Mouse (Mus musculus) lung, postnatal 0 days (tissue): ENCODE data around the gene Polr1e. TPM values are rescaled to one million over a fixed set of nuclear protein-coding genes. Genes with fewer than 3 reads are reported as not detected.
"Not testable (repeated sequence)": the region's sequence is repeated elsewhere in the genome, so short reads cannot be mapped to it uniquely, and the experiment has no call there.

Source experiments
- ATAC-seq: fragments of 200-750 bp; cut with Nextera tagmentation; 2 replicates; pipeline ENCODE4 v1.8.0; 2017; ENCODE audit warnings: moderate library complexity
- DNase-seq: peaks from one replicate; pipeline ENCODE4 v3.0.0-alpha.2; 2016; ENCODE audit warnings: low spot score
- H3K27ac ChIP-seq: fragments of 300-500 bp; sonication (generic); 2 replicates; pipeline ENCODE4 v1.5.1; 2014; ENCODE audit warnings: antibody characterized with exemption, mild to moderate bottlenecking, low read length, mixed read lengths
- H3K27me3 ChIP-seq: fragments of 300-500 bp; sonication (generic); replicated peaks from 2 replicates; pipeline ENCODE4 v1.6.1; 2014; ENCODE audit warnings: low read length, mixed read lengths; ENCODE audit not compliant: insufficient read depth
- H3K36me3 ChIP-seq: fragments of 300-500 bp; sonication (generic); 2 replicates; pipeline ENCODE4 v1.6.1; 2014; ENCODE audit warnings: low read length, mixed read lengths; ENCODE audit not compliant: insufficient read depth
- H3K4me1 ChIP-seq: fragments of 300-500 bp; sonication (generic); 2 replicates; pipeline ENCODE4 v1.6.1; 2014; ENCODE audit warnings: antibody characterized with exemption, low read depth, low read length, mixed read lengths; ENCODE audit not compliant: insufficient read depth
- H3K4me2 ChIP-seq: fragments of 300-500 bp; sonication (generic); replicated peaks from 2 replicates; pipeline ENCODE4 v1.6.1; 2014; ENCODE audit warnings: low read depth, mild to moderate bottlenecking, low read length, moderate library complexity, mixed read lengths
- H3K4me3 ChIP-seq: fragments of 300-500 bp; sonication (generic); 2 replicates; pipeline ENCODE4 v1.5.1; 2014; ENCODE audit warnings: low read depth, low read length
- H3K9ac ChIP-seq: fragments of 300-500 bp; sonication (generic); replicated peaks from 2 replicates; pipeline ENCODE4 v1.6.1; 2014; ENCODE audit warnings: low read depth, mild to moderate bottlenecking
- H3K9me3 ChIP-seq: fragments of 300-500 bp; sonication (generic); 2 replicates; pipeline ENCODE4 v1.6.1; 2016; ENCODE audit warnings: low read length, mixed read lengths
- CTCF ChIP-seq: IDR thresholded peaks from 2 replicates; pipeline ENCODE4 v1.5.1; 2016; ENCODE audit warnings: antibody characterized with exemption, mild to moderate bottlenecking
- EP300 ChIP-seq: IDR thresholded peaks from 2 replicates; pipeline ENCODE4 v1.6.1; 2016; ENCODE audit warnings: antibody characterized with exemption, mild to moderate bottlenecking, control low read depth
- WGBS: fragments of 180-500 bp; shearing (Covaris S2); extraction: QIAGEN DNeasy Blood & Tissue Kit; methylation state at CpG from one replicate; pipeline ENCODE4 v1.1.7; 2014; 5-methylcytosine and 5-hydroxymethylcytosine counted together
- polyA plus RNA-seq: library from polyadenylated mRNA; unstranded; fragments of >200 nt; fragmentation: Nextera tagmentation; extraction: Ambion mirVana; gene quantifications from 2 replicates; pipeline ENCODE4 v1.2.1, GENCODE M21; 2015

Polr1e gene
- polyA plus RNA-seq, 1 experiment from 2014 or later = 13.1 TPM

DNA sequence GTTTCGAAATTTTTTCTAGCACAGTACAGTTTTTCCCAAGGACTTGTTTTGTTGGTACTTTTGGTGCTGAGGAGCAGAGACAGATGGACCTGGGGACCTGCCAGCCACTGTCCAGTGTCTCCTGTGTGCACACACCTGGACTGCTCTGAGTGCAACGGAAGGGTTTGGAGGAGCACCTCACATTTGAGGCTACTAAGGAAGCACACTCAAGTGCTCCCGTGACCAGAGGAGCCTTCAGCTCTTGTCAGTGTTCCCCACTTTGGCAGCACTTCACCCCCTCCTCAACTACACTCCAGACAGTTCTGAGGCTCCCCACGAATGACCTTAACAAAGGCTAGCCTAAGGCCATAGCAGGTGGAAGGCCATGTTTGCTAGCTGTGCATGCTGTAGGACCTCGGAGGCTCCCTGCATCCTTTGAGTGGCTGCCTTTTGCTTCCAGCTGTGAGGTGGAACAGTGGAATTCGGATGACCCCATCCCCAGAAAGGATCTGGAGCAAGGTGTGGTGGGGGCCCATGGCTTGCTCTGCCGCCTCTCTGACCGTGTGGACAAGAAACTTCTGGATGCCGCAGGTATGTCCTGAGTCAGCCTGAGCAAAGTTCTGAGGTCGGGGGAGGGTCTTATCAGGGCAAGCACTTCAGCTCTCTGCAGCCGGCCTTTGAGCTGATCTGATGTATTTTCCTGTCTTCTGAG, 35.8 kb upstream of the Polr1e start:
- Histone ChIP-seq H3K27me3 (no peaks in the 10 kb centered on the region), H3K36me3 (0 out of 2 replicates have a peak, but pooled peaks cover 4% of the 10 kb centered on the region), H3K9me3 (no peaks in the 10 kb centered on the region), H3K4me3 (no peak overlapping the region), H3K27ac (no peak overlapping the region), H3K9ac (no peak overlapping the region), H3K4me1 (peaks cover 10% of the 10 kb centered on the region; the same call in 1 of the 2 replicates), H3K4me2 (no peak overlapping the region; the same call in 1 of the 2 replicates)
- 50% methylated on average over 11 of the region's 11 CpGs for WGBS
- DNase-seq (no peak), ATAC-seq (no peak)
- TF ChIP-seq EP300 (no peak), CTCF (no peak)

DNA sequence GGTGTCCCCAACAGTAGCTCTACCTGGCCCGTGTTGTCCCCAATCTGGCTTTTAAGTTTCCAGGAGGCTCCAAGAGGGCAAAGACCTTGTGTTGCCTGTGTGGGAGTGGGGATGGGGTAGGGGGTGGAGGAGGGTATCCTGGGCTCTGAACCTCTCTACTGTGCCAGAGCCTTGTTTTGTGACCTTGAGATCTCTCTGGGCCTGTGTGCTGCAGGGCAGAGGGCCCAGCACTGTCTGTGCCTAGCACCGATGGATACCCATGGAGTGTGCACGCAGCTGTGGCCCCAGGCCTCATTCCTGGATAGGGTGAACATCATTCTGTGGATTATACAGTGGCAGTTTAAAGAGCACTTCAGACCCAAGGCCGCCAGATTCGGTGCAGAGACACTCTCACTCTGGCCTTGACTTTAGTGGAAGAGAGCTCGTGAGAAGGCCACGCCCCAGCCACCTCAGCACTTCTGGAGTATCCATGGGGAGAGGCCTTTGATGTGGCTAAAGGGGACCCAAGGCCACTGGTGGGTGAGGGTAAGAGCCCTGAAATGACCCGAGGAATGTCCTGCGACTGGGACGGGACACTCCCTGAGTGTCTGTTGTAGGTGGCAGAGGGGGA, 35.1 kb upstream of the Polr1e start:
- WGBS = 49% methylated on average over 10 of the region's 10 CpGs
- H3K4me2 ChIP-seq = no peak overlapping the region
- no peaks in the 10 kb centered on the region for H3K9me3 ChIP-seq
- H3K4me3 ChIP-seq = no peak overlapping the region
- H3K4me1 ChIP-seq = peaks cover 10% of the 10 kb centered on the region; the same call in 1 of the 2 replicates
- no peak overlapping the region for H3K27ac ChIP-seq
- no peak overlapping the region for H3K9ac ChIP-seq
- H3K27me3 ChIP-seq = no peaks in the 10 kb centered on the region
- no peak for DNase-seq
- TF ChIP-seq CTCF (no peak), EP300 (no peak)
- 0 out of 2 replicates have a peak, but pooled peaks cover 5% of the 10 kb centered on the region for H3K36me3 ChIP-seq
- ATAC-seq = no peak

DNA sequence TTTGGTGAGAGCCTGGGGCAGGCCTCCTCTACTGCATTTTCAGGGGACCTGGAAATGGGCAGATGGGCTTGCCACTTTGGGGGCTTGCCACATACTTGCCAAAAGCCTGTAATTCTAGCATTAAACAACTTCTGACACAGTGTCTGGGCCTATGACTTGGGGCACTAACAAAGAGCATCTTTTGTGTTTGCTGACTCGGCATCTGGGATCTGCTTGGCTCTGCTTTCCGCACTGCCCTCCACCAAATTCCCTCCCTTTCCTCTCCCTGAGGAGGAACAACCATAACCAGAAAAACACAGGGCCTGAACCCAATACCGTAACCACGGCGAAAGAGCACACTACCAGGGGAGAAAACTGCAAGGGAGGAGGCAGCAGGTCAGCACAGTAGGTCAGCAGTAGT, 27.8 kb upstream of the Polr1e start:
- Histone ChIP-seq H3K4me2 (no peak overlapping the region), H3K27me3 (no peaks in the 10 kb centered on the region), H3K27ac (no peak overlapping the region), H3K36me3 (peaks cover 17% of the 10 kb centered on the region; the same call in 1 of the 2 replicates), H3K4me1 (no peaks in the 10 kb centered on the region), H3K9ac (no peak overlapping the region), H3K9me3 (no peaks in the 10 kb centered on the region), H3K4me3 (no peak overlapping the region)
- WGBS = 93% methylated on average over 5 of the region's 5 CpGs
- DNase-seq (no peak), ATAC-seq (no peak)
- TF ChIP-seq CTCF (no peak), EP300 (no peak)

DNA sequence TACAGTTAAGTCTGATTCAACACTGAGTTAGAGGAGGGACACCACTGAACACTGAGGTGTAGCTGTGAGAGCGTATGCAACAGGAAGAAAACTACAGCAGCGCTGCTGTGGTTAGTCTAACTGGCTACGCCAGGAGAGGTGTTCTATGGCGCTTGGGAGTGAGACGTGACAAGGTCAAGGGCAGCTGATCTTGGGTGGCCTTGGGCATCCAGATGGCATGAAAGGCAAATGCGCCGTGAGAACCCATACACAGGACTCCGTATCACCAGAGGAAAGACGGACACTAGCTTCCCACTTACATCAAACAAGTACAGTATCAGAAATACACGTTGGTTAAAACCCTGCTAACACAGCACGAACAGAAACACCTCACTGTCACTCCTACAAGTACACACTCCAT, 26.1 kb upstream of the Polr1e start:
- WGBS = 91% methylated on average over 11 of the region's 11 CpGs
- not testable (repeated sequence) for H3K4me3 ChIP-seq, H3K9ac ChIP-seq, ATAC-seq, DNase-seq, H3K27ac ChIP-seq, H3K27me3 ChIP-seq, H3K9me3 ChIP-seq, H3K4me1 ChIP-seq, H3K4me2 ChIP-seq
- peaks cover 15% of the 10 kb centered on the region; the same call in 1 of the 2 replicates for H3K36me3 ChIP-seq

DNA sequence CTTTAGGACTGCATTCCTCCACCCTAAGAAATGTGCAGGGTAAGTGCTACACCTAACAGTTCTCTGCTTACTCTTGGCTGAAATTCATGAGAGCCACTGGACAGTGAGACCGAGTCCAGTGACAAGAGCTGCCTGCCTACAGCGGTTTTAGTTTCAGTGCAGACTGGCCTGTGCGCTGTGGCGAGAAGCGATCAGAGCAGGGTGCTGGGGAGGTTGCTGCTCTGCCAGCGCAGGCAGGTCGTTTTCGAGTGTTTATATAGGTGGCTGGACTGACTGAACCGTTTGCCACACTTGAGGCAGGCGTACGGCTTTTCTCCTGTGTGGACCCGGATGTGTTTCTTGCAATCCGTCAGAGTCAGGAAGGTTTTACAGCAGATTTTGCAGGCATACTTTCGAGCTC, 25.2 kb upstream of the Polr1e start:
- not testable (repeated sequence) for H3K4me3 ChIP-seq, H3K9me3 ChIP-seq, H3K27me3 ChIP-seq, H3K27ac ChIP-seq, H3K9ac ChIP-seq, DNase-seq, H3K4me2 ChIP-seq, H3K4me1 ChIP-seq
- H3K36me3 ChIP-seq = peaks cover 12% of the 10 kb centered on the region; the same call in 1 of the 2 replicates
- WGBS = 46% methylated on average over 13 of the region's 14 CpGs
- ATAC-seq = peak; percentile 52; the same call in 1 of the 2 replicates

DNA sequence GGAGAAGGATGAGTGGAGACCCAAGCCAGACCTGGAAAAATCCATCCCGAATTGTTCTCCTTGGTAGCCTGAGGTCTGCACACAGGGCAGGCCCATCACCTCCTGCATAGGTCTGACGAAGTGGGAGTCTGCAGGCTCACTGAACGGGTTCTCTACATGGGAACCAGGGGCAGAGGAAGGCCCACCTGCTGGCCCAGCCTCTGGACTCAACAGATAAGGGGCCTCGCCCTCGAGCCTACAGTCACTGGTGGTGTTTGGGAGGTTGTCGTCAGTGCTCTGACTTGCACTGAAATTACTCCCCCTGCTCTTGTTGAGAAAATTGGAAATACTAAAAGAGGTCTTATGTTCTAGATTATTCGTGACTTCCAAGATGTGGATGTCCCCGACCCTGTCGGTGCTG, 24.5 kb upstream of the Polr1e start:
- peaks cover 12% of the 10 kb centered on the region; the same call in 1 of the 2 replicates for H3K36me3 ChIP-seq
- no peaks in the 10 kb centered on the region for H3K4me1 ChIP-seq
- ATAC-seq (no peak), DNase-seq (no peak)
- no peak overlapping the region for H3K4me3 ChIP-seq
- no peak overlapping the region for H3K9ac ChIP-seq
- WGBS = 90% methylated on average over 9 of the region's 9 CpGs
- H3K27ac ChIP-seq = no peak overlapping the region
- H3K4me2 ChIP-seq = no peak overlapping the region
- H3K27me3 ChIP-seq = no peaks in the 10 kb centered on the region
- no peak for TF ChIP-seq EP300
- TF ChIP-seq CTCF = no peak
- H3K9me3 ChIP-seq = no peaks in the 10 kb centered on the region
